Mouse (Mus musculus) hindbrain, embryonic 16.5 days (tissue): ENCODE data around the gene Cyp4f16. TPM values are rescaled to one million over a fixed set of nuclear protein-coding genes. Genes with fewer than 3 reads are reported as not detected.
"Not testable (repeated sequence)": the region's sequence is repeated elsewhere in the genome, so short reads cannot be mapped to it uniquely, and the experiment has no call there.

ENCODE experiments used
- ATAC-seq: fragments of 200-750 bp; cut with Nextera tagmentation; 2 replicates; pipeline ENCODE4 v1.8.0; 2017; ENCODE audit warnings: moderate TSS enrichment, moderate library complexity
- H3K27ac ChIP-seq: fragments of 300-500 bp; sonication (generic); 2 replicates; pipeline ENCODE4 v1.5.1; 2014; ENCODE audit warnings: low read depth, mild to moderate bottlenecking, control low read depth, low read length, moderate library complexity
- H3K27me3 ChIP-seq: fragments of 300-500 bp; sonication (generic); replicated peaks from 2 replicates; pipeline ENCODE4 v1.6.1; 2014; ENCODE audit warnings: low read length; ENCODE audit not compliant: control insufficient read depth, insufficient read depth
- H3K36me3 ChIP-seq: fragments of 300-500 bp; sonication (generic); 2 replicates; pipeline ENCODE4 v1.6.1; 2014; ENCODE audit warnings: mild to moderate bottlenecking, low read length, moderate library complexity, mixed read lengths; ENCODE audit not compliant: control insufficient read depth, insufficient read depth
- H3K4me1 ChIP-seq: fragments of 300-500 bp; sonication (generic); 2 replicates; pipeline ENCODE4 v1.6.1; 2014; ENCODE audit warnings: low read depth, low read length; ENCODE audit not compliant: control insufficient read depth, insufficient read depth
- H3K4me2 ChIP-seq: fragments of 300-500 bp; sonication (generic); 2 replicates; pipeline ENCODE4 v1.6.1; 2014; ENCODE audit warnings: mild to moderate bottlenecking, low read length, control low read depth, moderate library complexity
- H3K4me3 ChIP-seq: fragments of 300-500 bp; sonication (generic); 2 replicates; pipeline ENCODE4 v1.5.1; 2014; ENCODE audit warnings: mild to moderate bottlenecking, low read length, control low read depth, moderate library complexity
- H3K9ac ChIP-seq: fragments of 300-500 bp; sonication (generic); 2 replicates; pipeline ENCODE4 v1.6.1; 2014; ENCODE audit warnings: low read depth, mild to moderate bottlenecking, control low read depth, low read length, moderate library complexity
- H3K9me3 ChIP-seq: fragments of 300-500 bp; sonication (generic); 2 replicates; pipeline ENCODE4 v1.6.1; 2014; ENCODE audit warnings: mild to moderate bottlenecking, low read length, moderate library complexity; ENCODE audit not compliant: control insufficient read depth
- WGBS: fragments of 180-500 bp; shearing (Covaris S2); extraction: QIAGEN DNeasy Blood & Tissue Kit; methylation state at CpG from one replicate; pipeline ENCODE4 v1.1.7; 2014; 5-methylcytosine and 5-hydroxymethylcytosine counted together
- polyA plus RNA-seq: library from polyadenylated mRNA; unstranded; fragments of >200 nt; fragmentation: Nextera tagmentation; extraction: Ambion mirVana; gene quantifications from 2 replicates; pipeline ENCODE4 v1.2.1, GENCODE M21; 2015

Cyp4f16 gene
- polyA plus RNA-seq = 17.3 and 18.7 TPM in 2 replicates

GRCm38 (mm10) chr17:32536051-32536866, at the start of gene Cyp4f16:
Cyp4f16 (plus strand) TSS chr17:32536558.
- ATAC-seq = peak; percentile 97
- peak within 1 kb of the TSS; percentile 71 for H3K4me2 ChIP-seq
- peak within 1 kb of the TSS; percentile 48 for H3K4me3 ChIP-seq
- 6% methylated on average over 5 of the region's 5 CpGs for WGBS
- H3K4me1 ChIP-seq, H3K27me3 ChIP-seq, H3K36me3 ChIP-seq, H3K9me3 ChIP-seq: not testable (repeated sequence)
- H3K27ac ChIP-seq = peak within 1 kb of the TSS; percentile 17; the same call in 1 of the 2 replicates
- peak within 1 kb of the TSS; percentile 63 for H3K9ac ChIP-seq

GRCm38 (mm10) chr17:32492349-32492980, 43.9 kb upstream of the Cyp4f16 start:
- Histone ChIP-seq H3K27me3 (no peaks in the 10 kb centered on the region), H3K4me2 (peak overlapping the region; percentile 60), H3K27ac (no peak overlapping the region), H3K4me1 (no peaks in the 10 kb centered on the region; the same call in 1 of the 2 replicates), H3K9me3 (no peaks in the 10 kb centered on the region), H3K9ac (peak overlapping the region; percentile 31; the same call in 1 of the 2 replicates), H3K4me3 (peak overlapping the region; percentile 37), H3K36me3 (no peaks in the 10 kb centered on the region)
- WGBS = 9% methylated on average over 30 of the region's 30 CpGs
- peak; percentile 76 for ATAC-seq

GRCm38 (mm10) chr17:32494601-32495000, 41.8 kb upstream of the Cyp4f16 start:
- H3K27ac ChIP-seq = no peak overlapping the region
- H3K4me1 ChIP-seq = no peaks in the 10 kb centered on the region; the same call in 1 of the 2 replicates
- no peaks in the 10 kb centered on the region for H3K9me3 ChIP-seq
- no peak overlapping the region for H3K9ac ChIP-seq
- no peak overlapping the region for H3K4me2 ChIP-seq
- H3K36me3 ChIP-seq = no peaks in the 10 kb centered on the region
- H3K4me3 ChIP-seq = no peak overlapping the region
- 71% methylated on average over 1 of the region's 1 CpGs for WGBS
- ATAC-seq = peak; percentile 82
- no peaks in the 10 kb centered on the region for H3K27me3 ChIP-seq

- not testable (repeated sequence) for H3K4me1 ChIP-seq, H3K9ac ChIP-seq, H3K27me3 ChIP-seq, ATAC-seq, H3K4me2 ChIP-seq, H3K36me3 ChIP-seq, H3K9me3 ChIP-seq, H3K4me3 ChIP-seq, H3K27ac ChIP-seq
- WGBS = 91% methylated on average over 4 of the region's 4 CpGs
Observed at GRCm38 (mm10) chr17:32500511-32500910, 35.8 kb upstream of the Cyp4f16 start.

GRCm38 (mm10) chr17:32501051-32501450, 35.3 kb upstream of the Cyp4f16 start:
- Histone ChIP-seq H3K27ac (no peak overlapping the region), H3K4me3 (no peak overlapping the region), H3K27me3 (no peaks in the 10 kb centered on the region), H3K4me2 (no peak overlapping the region), H3K4me1 (peaks cover 6% of the 10 kb centered on the region), H3K9ac (no peak overlapping the region), H3K9me3 (no peaks in the 10 kb centered on the region), H3K36me3 (no peaks in the 10 kb centered on the region)
- 72% methylated on average over 3 of the region's 3 CpGs for WGBS
- no peak for ATAC-seq

GRCm38 (mm10) chr17:32503111-32503510, 33.2 kb upstream of the Cyp4f16 start:
- Histone ChIP-seq H3K4me1 (peaks cover 15% of the 10 kb centered on the region), H3K36me3 (no peaks in the 10 kb centered on the region), H3K9me3 (no peaks in the 10 kb centered on the region), H3K27me3 (no peaks in the 10 kb centered on the region), H3K9ac (no peak overlapping the region), H3K27ac (no peak overlapping the region), H3K4me3 (no peak overlapping the region), H3K4me2 (no peak overlapping the region)
- 78% methylated on average over 2 of the region's 2 CpGs for WGBS
- ATAC-seq = no peak

- Histone ChIP-seq H3K9ac (peak within 1 kb of the TSS; percentile 70), H3K4me1 (peaks cover 15% of the 10 kb centered on the region), H3K27me3 (no peaks in the 10 kb centered on the region), H3K4me2 (peak within 1 kb of the TSS; percentile 92), H3K9me3 (no peaks in the 10 kb centered on the region), H3K4me3 (peak within 1 kb of the TSS; percentile 58), H3K27ac (peak within 1 kb of the TSS; percentile 68), H3K36me3 (no peaks in the 10 kb centered on the region)
- peak; percentile 90 for ATAC-seq
- WGBS = 1% methylated on average over 30 of the region's 30 CpGs
Observed at GRCm38 (mm10) chr17:32505851-32506728, 30.3 kb upstream of the Cyp4f16 start, which contains the start of gene Cyp4f17. Cyp4f17 (plus strand) TSS chr17:32506050.

- Histone ChIP-seq H3K9ac (peak overlapping the region; percentile 70), H3K4me3 (peak overlapping the region; percentile 58), H3K4me2 (peak overlapping the region; percentile 92), H3K27me3 (no peaks in the 10 kb centered on the region), H3K9me3 (no peaks in the 10 kb centered on the region), H3K36me3 (no peaks in the 10 kb centered on the region), H3K4me1 (peaks cover 15% of the 10 kb centered on the region), H3K27ac (peak overlapping the region; percentile 68)
- 45% methylated on average over 9 of the region's 9 CpGs for WGBS
- ATAC-seq = peak; percentile 19; the same call in 1 of the 2 replicates
Observed at GRCm38 (mm10) chr17:32506729-32507245, 29.6 kb upstream of the Cyp4f16 start.
